Mouse (Mus musculus): ENCODE results near the gene Gm3259. TPM values are rescaled to one million over a fixed set of nuclear protein-coding genes. Genes with fewer than 3 reads are reported as not detected.
"Not testable (repeated sequence)": the region's sequence is repeated elsewhere in the genome, so short reads cannot be mapped to it uniquely, and the experiment has no call there.

Gene Gm3259
- not detected in 2 replicates for polyA plus RNA-seq (2015; fragmentation: Nextera tagmentation; extraction: Ambion mirVana)

- H3K27me3 ChIP-seq (ENCODE audit: control insufficient read depth, insufficient read depth, low read length); H3K27ac ChIP-seq (ENCODE audit: low read length); H3K4me2 ChIP-seq (ENCODE audit: low read depth, low read length); ATAC-seq (ENCODE audit: insufficient read depth, low FRiP score); H3K4me3 ChIP-seq (replicated peaks; ENCODE audit: low read length); H3K9me3 ChIP-seq (replicated peaks; ENCODE audit: control insufficient read depth, low read length); H3K4me1 ChIP-seq (ENCODE audit: control insufficient read depth, insufficient read depth, low read length); H3K9ac ChIP-seq (ENCODE audit: low read length); H3K36me3 ChIP-seq (ENCODE audit: control insufficient read depth, insufficient read depth, low read length): not testable (repeated sequence)
- 32% methylated on average over 2 of the region's 2 CpGs for WGBS
Observed at GRCm38 (mm10) chr5:95305611-95306010, at the start of gene Gm3259. Gm3259 (plus strand) TSS chr5:95305911.

- H3K9me3 ChIP-seq (replicated peaks; ENCODE audit: control insufficient read depth, low read length); H3K4me2 ChIP-seq (ENCODE audit: low read depth, low read length); H3K9ac ChIP-seq (ENCODE audit: low read length); H3K27ac ChIP-seq (ENCODE audit: low read length); H3K36me3 ChIP-seq (ENCODE audit: control insufficient read depth, insufficient read depth, low read length); H3K4me1 ChIP-seq (ENCODE audit: control insufficient read depth, insufficient read depth, low read length); H3K4me3 ChIP-seq (replicated peaks; ENCODE audit: low read length); ATAC-seq (ENCODE audit: insufficient read depth, low FRiP score); H3K27me3 ChIP-seq (ENCODE audit: control insufficient read depth, insufficient read depth, low read length): not testable (repeated sequence)
- no CpG with 5 or more reads among the region's 1 CpGs for WGBS
Observed at GRCm38 (mm10) chr5:95272668-95273067, 33.0 kb upstream of the Gm3259 start, which contains the start of gene Gm10424. Gm10424 (minus strand) TSS chr5:95272768.

Other genes with a start within 250 kb of the Gm3259 start
- not detected in 2 replicates for gene Gm7942, start 199.0 kb upstream of the Gm3259 start, polyA plus RNA-seq (2015; fragmentation: Nextera tagmentation; extraction: Ambion mirVana)
- not detected in 2 replicates for gene Gm16513, start 123.3 kb upstream of the Gm3259 start, polyA plus RNA-seq (2015; fragmentation: Nextera tagmentation; extraction: Ambion mirVana)
- not detected in 2 replicates for gene Gm10424, start 33.1 kb upstream of the Gm3259 start, polyA plus RNA-seq (2015; fragmentation: Nextera tagmentation; extraction: Ambion mirVana)
- gene D5Ertd577e, start 150.9 kb downstream of the Gm3259 start, polyA plus RNA-seq (2015; fragmentation: Nextera tagmentation; extraction: Ambion mirVana), result not detected in 2 replicates
- gene Gm3286, start 204.8 kb downstream of the Gm3259 start, polyA plus RNA-seq (2015; fragmentation: Nextera tagmentation; extraction: Ambion mirVana), result not detected in 2 replicates